Mouse (Mus musculus) limb, embryonic 14.5 days (tissue): ENCODE results near the gene Dnajb1. TPM values are rescaled to one million over a fixed set of nuclear protein-coding genes. Genes with fewer than 3 reads are reported as not detected.

ENCODE experiments used
- ATAC-seq: fragments of 200-750 bp; cut with Nextera tagmentation; 2 replicates; pipeline ENCODE4 v1.8.0; 2017; ENCODE audit warnings: low read depth, moderate number of reproducible peaks, moderate TSS enrichment; ENCODE audit not compliant: low FRiP score
- DNase-seq: peaks from one replicate; pipeline ENCODE4 v3.0.0-alpha.2; 2015; ENCODE audit warnings: low spot score
- H3K27ac ChIP-seq: fragments of 300-500 bp; sonication (generic); replicated peaks from 2 replicates; pipeline ENCODE4 v1.5.1; 2014; ENCODE audit warnings: low read depth, mild to moderate bottlenecking, low read length, moderate library complexity, mixed read lengths
- H3K27me3 ChIP-seq: fragments of 300-500 bp; sonication (generic); 2 replicates; pipeline ENCODE4 v1.6.1; 2014; ENCODE audit warnings: low read length, mixed read lengths; ENCODE audit not compliant: control insufficient read depth, insufficient read depth
- H3K36me3 ChIP-seq: fragments of 300-500 bp; sonication (generic); 2 replicates; pipeline ENCODE4 v1.6.1; 2014; ENCODE audit warnings: mild to moderate bottlenecking, low read length, moderate library complexity, mixed read lengths; ENCODE audit not compliant: control insufficient read depth, insufficient read depth
- H3K4me1 ChIP-seq: fragments of 300-500 bp; sonication (generic); 2 replicates; pipeline ENCODE4 v1.6.1; 2014; ENCODE audit warnings: antibody characterized with exemption, low read length, mixed read lengths; ENCODE audit not compliant: control insufficient read depth, insufficient read depth
- H3K4me2 ChIP-seq: fragments of 300-500 bp; sonication (generic); replicated peaks from 2 replicates; pipeline ENCODE4 v1.6.1; 2014; ENCODE audit warnings: low read depth, mild to moderate bottlenecking, low read length, moderate library complexity; ENCODE audit not compliant: severe bottlenecking
- H3K4me3 ChIP-seq: fragments of 300-500 bp; sonication (generic); replicated peaks from 2 replicates; pipeline ENCODE4 v1.5.1; 2014; ENCODE audit warnings: low read length
- H3K9ac ChIP-seq: fragments of 300-500 bp; sonication (generic); 2 replicates; pipeline ENCODE4 v1.6.1; 2014; ENCODE audit warnings: mild to moderate bottlenecking, low read depth, low read length, moderate library complexity; ENCODE audit not compliant: severe bottlenecking
- H3K9me3 ChIP-seq: fragments of 300-500 bp; sonication (generic); 2 replicates; pipeline ENCODE4 v1.6.1; 2016; ENCODE audit warnings: low read length; ENCODE audit not compliant: control insufficient read depth
- POLR2A ChIP-seq: fragments of 200-500 bp; IDR thresholded peaks from 2 replicates; pipeline ENCODE4 v1.8.0; 2012; ENCODE audit warnings: inconsistent platforms, mild to moderate bottlenecking, moderate library complexity, borderline replicate concordance; ENCODE audit not compliant: insufficient read depth, insufficient read length; ENCODE audit errors: extremely low read depth
- WGBS: fragments of 180-500 bp; shearing (Covaris S2); extraction: QIAGEN DNeasy Blood & Tissue Kit; methylation state at CpG from one replicate; pipeline ENCODE4 v1.1.7; 2014; 5-methylcytosine and 5-hydroxymethylcytosine counted together
- polyA plus RNA-seq, 2 experiments: library from polyadenylated mRNA; depleted of rRNA in 1 of 2; stranded (reverse) in 1 of 2; unstranded in 1 of 2; fragments of >200 nt; fragmentation: Nextera tagmentation in 1 of 2; extraction: Ambion mirVana in 1 of 2; gene quantifications; 2 replicates each; pipeline versions ENCODE4 v1.2.1 to v1.2.3; 2012 to 2014

The Dnajb1 gene
- polyA plus RNA-seq, 2 experiments: 43.7 to 51.3 TPM

GRCm38 (mm10) chr8:83609547-83610180, 1.7 kb downstream of the Dnajb1 start:
- DNase-seq (no peak), ATAC-seq (no peak)
- Histone ChIP-seq H3K9me3 (no peaks in the 10 kb centered on the region), H3K4me2 (peak overlapping the region; percentile 77), H3K4me1 (peaks cover 12% of the 10 kb centered on the region), H3K4me3 (peak overlapping the region; percentile 85), H3K27ac (no peak overlapping the region), H3K36me3 (peaks cover 39% of the 10 kb centered on the region), H3K9ac (0 out of 2 replicates have a peak overlapping the region, but pooled peaks have one; percentile 26), H3K27me3 (no peaks in the 10 kb centered on the region)
- 93% methylated on average over 10 of the region's 10 CpGs for WGBS
- no peak for TF ChIP-seq POLR2A

- Histone ChIP-seq H3K4me2 (no peak overlapping the region), H3K27ac (no peak overlapping the region), H3K9ac (no peak overlapping the region), H3K36me3 (peaks cover 39% of the 10 kb centered on the region), H3K4me1 (peaks cover 10% of the 10 kb centered on the region), H3K9me3 (no peaks in the 10 kb centered on the region), H3K27me3 (no peaks in the 10 kb centered on the region), H3K4me3 (no peak overlapping the region)
- WGBS: 96% methylated on average over 4 of the region's 4 CpGs
- no peak for TF ChIP-seq POLR2A
- DNase-seq (no peak), ATAC-seq (no peak)
These were observed 3.9 kb downstream of the Dnajb1 start for GRCm38 (mm10) chr8:83611921-83612320.

GRCm38 (mm10) chr8:83613695-83614094, 5.7 kb downstream of the Dnajb1 start:
- no peak overlapping the region for H3K9ac ChIP-seq
- no peak for TF ChIP-seq POLR2A
- H3K4me3 ChIP-seq: no peak overlapping the region
- no peaks in the 10 kb centered on the region for H3K27me3 ChIP-seq
- H3K27ac ChIP-seq: no peak overlapping the region
- ATAC-seq (no peak), DNase-seq (no peak)
- H3K36me3 ChIP-seq: peaks cover 39% of the 10 kb centered on the region
- no peaks in the 10 kb centered on the region for H3K9me3 ChIP-seq
- no peak overlapping the region for H3K4me2 ChIP-seq
- WGBS: 96% methylated on average over 4 of the region's 4 CpGs
- H3K4me1 ChIP-seq: peaks cover 5% of the 10 kb centered on the region

GRCm38 (mm10) chr8:83616625-83617024, 8.6 kb downstream of the Dnajb1 start:
- DNase-seq (no peak), ATAC-seq (no peak)
- Histone ChIP-seq H3K9ac (no peak overlapping the region), H3K4me2 (no peak overlapping the region), H3K27ac (no peak overlapping the region), H3K4me1 (no peaks in the 10 kb centered on the region), H3K36me3 (peaks cover 18% of the 10 kb centered on the region), H3K9me3 (no peaks in the 10 kb centered on the region), H3K27me3 (no peaks in the 10 kb centered on the region), H3K4me3 (no peak overlapping the region)
- no peak for TF ChIP-seq POLR2A

- Histone ChIP-seq H3K27ac (no peak overlapping the region), H3K4me3 (no peak overlapping the region), H3K9ac (no peak overlapping the region), H3K27me3 (no peaks in the 10 kb centered on the region), H3K9me3 (no peaks in the 10 kb centered on the region), H3K4me2 (no peak overlapping the region), H3K4me1 (no peaks in the 10 kb centered on the region), H3K36me3 (peaks cover 13% of the 10 kb centered on the region)
- no peak for TF ChIP-seq POLR2A
- no peak for ATAC-seq
- WGBS: 90% methylated on average over 2 of the region's 2 CpGs
- DNase-seq: no peak
These were observed 9.1 kb downstream of the Dnajb1 start for GRCm38 (mm10) chr8:83617111-83617510.
